Mouse (Mus musculus): ENCODE data around the gene Pus3. TPM values are rescaled to one million over a fixed set of nuclear protein-coding genes. Genes with fewer than 3 reads are reported as not detected.

Gene Pus3
- total and polyA plus RNA-seq, 2 experiments from 2014 or later = 9.6 to 13.3 TPM

DNA sequence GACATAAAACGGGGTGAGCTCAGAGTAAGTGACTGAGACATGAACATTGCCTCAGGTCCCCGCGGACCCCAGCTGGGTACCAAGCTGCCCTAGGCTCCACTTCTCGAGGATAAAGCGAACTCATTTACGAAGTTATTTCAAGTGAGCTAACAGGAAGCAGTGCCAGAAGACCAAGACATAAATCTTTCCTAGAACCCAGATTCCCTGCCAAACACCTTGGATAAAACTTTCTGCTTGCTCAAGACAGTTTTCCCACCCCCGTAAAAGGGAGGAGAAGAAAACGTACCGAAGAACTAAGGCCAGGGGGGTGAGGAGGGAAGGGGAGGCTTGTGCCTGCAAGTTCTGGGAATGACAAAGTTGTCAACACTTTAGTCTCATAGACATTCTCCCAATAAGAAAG lies 25.1 kb upstream of the Pus3 start:
- DNase-seq (ENCODE audit: low spot score) (no peak), ATAC-seq (ENCODE audit: low FRiP score) (no peak)
- H3K4me2 ChIP-seq (ENCODE audit: low read depth, low read length, poor library complexity, severe bottlenecking) = no peak overlapping the region
- H3K27ac ChIP-seq (ENCODE audit: low read depth, low read length) = no peak overlapping the region
- no peak for TF ChIP-seq CTCF (IDR thresholded peaks at IDR 0.05)
- no peak overlapping the region for H3K4me3 ChIP-seq (ENCODE audit: low read depth, low read length)
- H3K9me3 ChIP-seq (ENCODE audit: low read length) = no peaks in the 10 kb centered on the region
- 76% methylated on average over 9 of the region's 9 CpGs for WGBS
- H3K9ac ChIP-seq (replicated peaks; ENCODE audit: low read length, poor library complexity, severe bottlenecking) = no peak overlapping the region
- no peaks in the 10 kb centered on the region for H3K4me1 ChIP-seq (ENCODE audit: insufficient read depth, low read length)
- no peaks in the 10 kb centered on the region for H3K27me3 ChIP-seq (ENCODE audit: insufficient read depth, low read length)
- H3K36me3 ChIP-seq (ENCODE audit: insufficient read depth, low read length) = no peaks in the 10 kb centered on the region

DNA sequence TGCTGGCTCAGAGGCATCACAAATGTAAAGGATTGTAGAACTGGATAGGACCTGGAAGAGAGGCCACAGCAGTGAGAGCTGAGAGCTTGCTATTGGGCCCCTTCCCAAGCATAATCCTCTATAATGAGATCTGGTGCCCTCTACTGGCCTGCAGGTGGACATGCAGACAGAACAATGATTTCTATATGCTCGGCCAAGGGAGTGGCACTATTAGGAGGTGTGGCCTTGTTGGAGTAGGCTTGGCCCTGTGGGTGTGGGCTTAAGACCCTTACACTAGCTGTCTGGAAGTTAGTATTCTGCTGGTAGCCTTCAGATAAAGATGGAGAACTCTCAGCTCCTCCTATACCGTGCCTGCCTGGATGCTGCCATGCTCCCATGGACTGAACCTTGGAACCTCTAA lies 23.3 kb upstream of the Pus3 start:
- H3K4me1 ChIP-seq (ENCODE audit: insufficient read depth, low read length) = no peaks in the 10 kb centered on the region
- H3K27me3 ChIP-seq (ENCODE audit: insufficient read depth, low read length) = no peaks in the 10 kb centered on the region
- H3K27ac ChIP-seq (ENCODE audit: low read depth, low read length) = no peak overlapping the region
- WGBS = 15% methylated on average over 2 of the region's 2 CpGs
- H3K9me3 ChIP-seq (ENCODE audit: low read length) = no peaks in the 10 kb centered on the region
- peak; percentile 86 for ATAC-seq (ENCODE audit: low FRiP score)
- no peak overlapping the region for H3K4me3 ChIP-seq (ENCODE audit: low read depth, low read length)
- H3K36me3 ChIP-seq (ENCODE audit: insufficient read depth, low read length) = peaks cover 3% of the 10 kb centered on the region; the same call in 1 of the 2 replicates
- no peak overlapping the region for H3K4me2 ChIP-seq (ENCODE audit: low read depth, low read length, poor library complexity, severe bottlenecking)
- DNase-seq (ENCODE audit: low spot score) = peak; percentile 85
- peak; percentile 95 for TF ChIP-seq CTCF (IDR thresholded peaks at IDR 0.05)
- no peak overlapping the region for H3K9ac ChIP-seq (replicated peaks; ENCODE audit: low read length, poor library complexity, severe bottlenecking)

DNA sequence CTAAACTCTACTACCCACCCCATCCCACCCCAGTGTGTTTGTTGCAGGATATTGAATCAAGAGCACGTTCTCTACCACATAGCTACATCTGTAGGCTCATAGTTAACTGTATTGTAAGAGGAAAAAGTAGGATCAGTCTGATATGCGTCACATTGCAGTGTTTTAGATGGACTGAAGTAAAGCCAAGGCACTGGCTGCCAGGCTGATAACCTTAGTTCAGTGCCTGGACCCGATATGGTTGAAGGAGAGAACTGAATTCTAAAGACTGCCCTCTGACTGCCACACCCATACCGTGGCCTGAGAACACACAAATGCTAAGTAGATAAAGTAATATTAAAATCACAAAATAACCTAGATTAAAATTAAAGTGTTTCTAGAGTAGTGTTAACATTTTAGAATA lies 22.5 kb upstream of the Pus3 start:
- no peak for TF ChIP-seq CTCF (IDR thresholded peaks at IDR 0.05)
- Histone ChIP-seq H3K9me3 (ENCODE audit: low read length) (no peaks in the 10 kb centered on the region), H3K4me2 (ENCODE audit: low read depth, low read length, poor library complexity, severe bottlenecking) (no peak overlapping the region), H3K4me1 (ENCODE audit: insufficient read depth, low read length) (no peaks in the 10 kb centered on the region), H3K27me3 (ENCODE audit: insufficient read depth, low read length) (no peaks in the 10 kb centered on the region), H3K36me3 (ENCODE audit: insufficient read depth, low read length) (peaks cover 6% of the 10 kb centered on the region; the same call in 1 of the 2 replicates), H3K9ac (replicated peaks; ENCODE audit: low read length, poor library complexity, severe bottlenecking) (no peak overlapping the region), H3K4me3 (ENCODE audit: low read depth, low read length) (no peak overlapping the region), H3K27ac (ENCODE audit: low read depth, low read length) (no peak overlapping the region)
- 85% methylated on average over 4 of the region's 4 CpGs for WGBS
- no peak for ATAC-seq (ENCODE audit: low FRiP score)
- DNase-seq (ENCODE audit: low spot score) = no peak

DNA sequence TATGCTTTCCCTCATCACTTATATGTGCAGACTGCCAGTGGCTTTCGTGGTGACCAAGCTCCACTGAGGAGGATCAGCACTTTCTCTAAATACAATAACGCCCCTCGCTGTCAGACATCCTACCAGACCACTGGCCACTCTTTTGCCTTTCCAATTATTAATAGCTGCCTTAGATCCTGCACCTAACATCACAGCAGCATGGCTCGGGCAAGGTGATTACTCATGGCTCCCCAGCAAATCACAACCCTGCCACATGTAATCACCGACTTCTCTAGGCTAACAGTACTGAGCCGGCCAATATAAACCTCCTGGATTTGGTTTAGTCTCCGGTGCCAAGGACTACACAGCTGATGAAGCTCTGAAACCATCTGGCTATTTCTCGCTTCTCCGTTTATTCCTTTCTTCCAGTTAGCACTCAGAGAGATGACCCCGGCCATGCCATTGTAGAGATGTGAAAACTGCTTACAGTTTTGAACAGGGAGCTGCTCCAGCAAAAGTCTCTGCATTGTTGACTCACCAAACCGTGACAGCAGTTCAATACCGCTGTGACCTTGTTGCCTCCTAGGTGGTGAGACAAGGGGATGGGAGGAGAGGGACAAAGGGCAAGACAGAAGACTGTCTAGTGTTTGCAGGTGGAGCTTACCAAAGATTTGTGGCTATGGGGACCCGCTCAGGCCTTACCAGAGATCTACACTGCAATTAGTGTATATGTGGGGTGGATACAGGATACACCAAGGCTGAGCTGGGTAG lies 19.2 kb upstream of the Pus3 start:
- H3K4me1 ChIP-seq (ENCODE audit: insufficient read depth, low read length) = no peaks in the 10 kb centered on the region
- H3K27ac ChIP-seq (ENCODE audit: low read depth, low read length) = no peak overlapping the region
- ATAC-seq (ENCODE audit: low FRiP score) (no peak), DNase-seq (ENCODE audit: low spot score) (no peak)
- peaks cover 18% of the 10 kb centered on the region for H3K36me3 ChIP-seq (ENCODE audit: insufficient read depth, low read length)
- no peaks in the 10 kb centered on the region for H3K27me3 ChIP-seq (ENCODE audit: insufficient read depth, low read length)
- H3K4me2 ChIP-seq (ENCODE audit: low read depth, low read length, poor library complexity, severe bottlenecking) = no peak overlapping the region
- H3K4me3 ChIP-seq (ENCODE audit: low read depth, low read length) = no peak overlapping the region
- no peaks in the 10 kb centered on the region for H3K9me3 ChIP-seq (ENCODE audit: low read length)
- no peak overlapping the region for H3K9ac ChIP-seq (replicated peaks; ENCODE audit: low read length, poor library complexity, severe bottlenecking)
- 76% methylated on average over 13 of the region's 13 CpGs for WGBS
- no peak for TF ChIP-seq CTCF (IDR thresholded peaks at IDR 0.05)

DNA sequence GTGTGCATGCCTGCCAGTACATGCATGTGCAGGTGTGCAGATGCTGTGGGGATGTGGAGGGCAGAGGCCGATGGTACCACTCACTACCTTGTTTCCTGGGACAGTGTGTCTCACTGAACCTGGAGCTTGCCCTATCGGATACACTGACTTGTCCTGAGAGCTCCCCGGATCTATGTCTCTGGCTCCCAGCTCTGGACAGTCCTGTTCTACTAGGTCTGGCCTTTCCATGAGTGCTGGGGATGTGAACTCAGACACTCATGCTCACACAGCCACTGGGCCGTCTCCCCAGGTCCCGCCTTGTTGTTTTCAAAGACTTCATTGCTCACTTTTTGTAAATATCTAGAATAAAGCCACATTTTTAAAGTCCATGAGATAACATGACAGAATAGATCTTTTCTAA lies 17.4 kb upstream of the Pus3 start:
- H3K4me1 ChIP-seq (ENCODE audit: insufficient read depth, low read length) = no peaks in the 10 kb centered on the region
- H3K27me3 ChIP-seq (ENCODE audit: insufficient read depth, low read length) = no peaks in the 10 kb centered on the region
- no peak for DNase-seq (ENCODE audit: low spot score)
- H3K4me3 ChIP-seq (ENCODE audit: low read depth, low read length) = no peak overlapping the region
- H3K4me2 ChIP-seq (ENCODE audit: low read depth, low read length, poor library complexity, severe bottlenecking) = no peak overlapping the region
- no peak for ATAC-seq (ENCODE audit: low FRiP score)
- no peak overlapping the region for H3K27ac ChIP-seq (ENCODE audit: low read depth, low read length)
- WGBS = 89% methylated on average over 5 of the region's 5 CpGs
- H3K36me3 ChIP-seq (ENCODE audit: insufficient read depth, low read length) = peaks cover 36% of the 10 kb centered on the region
- H3K9ac ChIP-seq (replicated peaks; ENCODE audit: low read length, poor library complexity, severe bottlenecking) = no peak overlapping the region
- H3K9me3 ChIP-seq (ENCODE audit: low read length) = no peaks in the 10 kb centered on the region
- TF ChIP-seq CTCF (IDR thresholded peaks at IDR 0.05) = no peak

DNA sequence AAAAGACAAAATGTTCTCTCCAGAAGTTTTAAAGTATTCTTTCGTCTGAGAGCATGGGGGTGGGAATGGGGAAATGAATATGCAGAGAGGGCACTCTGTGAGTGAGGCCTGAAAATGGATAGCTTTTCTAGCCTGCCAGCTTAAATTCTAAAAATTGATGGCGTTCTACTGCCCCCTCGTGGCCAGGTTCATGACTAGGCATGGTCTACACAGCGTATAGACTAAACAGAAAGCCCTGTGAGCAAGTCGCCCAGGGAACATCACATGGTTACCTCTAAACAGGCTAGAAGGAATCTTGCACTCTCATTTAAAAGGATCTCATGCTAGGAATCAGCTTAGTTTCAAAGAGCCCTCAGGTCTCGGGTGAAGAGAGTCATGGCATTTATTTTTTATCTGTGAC lies 16.9 kb upstream of the Pus3 start:
- Histone ChIP-seq H3K36me3 (ENCODE audit: insufficient read depth, low read length) (peaks cover 40% of the 10 kb centered on the region), H3K9me3 (ENCODE audit: low read length) (no peaks in the 10 kb centered on the region), H3K4me2 (ENCODE audit: low read depth, low read length, poor library complexity, severe bottlenecking) (no peak overlapping the region), H3K27me3 (ENCODE audit: insufficient read depth, low read length) (no peaks in the 10 kb centered on the region), H3K4me1 (ENCODE audit: insufficient read depth, low read length) (no peaks in the 10 kb centered on the region), H3K9ac (replicated peaks; ENCODE audit: low read length, poor library complexity, severe bottlenecking) (no peak overlapping the region), H3K27ac (ENCODE audit: low read depth, low read length) (no peak overlapping the region), H3K4me3 (ENCODE audit: low read depth, low read length) (no peak overlapping the region)
- WGBS = 6% methylated on average over 6 of the region's 6 CpGs
- peak; percentile 87 for TF ChIP-seq CTCF (IDR thresholded peaks at IDR 0.05)
- ATAC-seq (ENCODE audit: low FRiP score) (peak; percentile 68), DNase-seq (ENCODE audit: low spot score) (peak; percentile 84)
